Mouse (Mus musculus) spleen, postnatal 14 days (tissue): ENCODE measurements around the gene Best1.

Source experiments
- DNase-seq, 2 experiments: peaks; one replicate each; pipeline ENCODE4 v3.0.0; 2021 to 2022; ENCODE audit warnings: low spot score in 2 of 2

The Best1 gene

GRCm38 (mm10) chr19:9966096-9966867, 35.2 kb downstream of the Best1 start:
- DNase-seq, result no peak

GRCm38 (mm10) chr19:9964205-9964916, 37.1 kb downstream of the Best1 start:
- no peak for DNase-seq

- no peak for DNase-seq
These were observed 40.7 kb downstream of the Best1 start for GRCm38 (mm10) chr19:9960769-9961168.

- DNase-seq, result no peak
These were observed 43.5 kb downstream of the Best1 start for GRCm38 (mm10) chr19:9957965-9958364.

- no peak for DNase-seq
These were observed 44.6 kb downstream of the Best1 start for GRCm38 (mm10) chr19:9956624-9957388.

GRCm38 (mm10) chr19:9955438-9955837, 46.0 kb downstream of the Best1 start:
- DNase-seq, result no peak

GRCm38 (mm10) chr19:9954811-9955202, 46.6 kb downstream of the Best1 start:
- DNase-seq, result no peak

GRCm38 (mm10) chr19:9954055-9954810, 47.2 kb downstream of the Best1 start:
- no peak for DNase-seq

- DNase-seq, result no peak
These were observed 48.5 kb downstream of the Best1 start for GRCm38 (mm10) chr19:9952912-9953311.

GRCm38 (mm10) chr19:9952390-9952789, 49.0 kb downstream of the Best1 start:
- no peak for DNase-seq

GRCm38 (mm10) chr19:9946986-9947385, 54.4 kb downstream of the Best1 start:
- DNase-seq, result no peak

- no peak for DNase-seq
These were observed 55.5 kb downstream of the Best1 start for GRCm38 (mm10) chr19:9945800-9946564.

- peak in 1 of 2 experiments; percentile 34 for DNase-seq
These were observed 58.6 kb downstream of the Best1 start for GRCm38 (mm10) chr19:9942539-9943533.

- DNase-seq, result no peak
These were observed 59.6 kb downstream of the Best1 start for GRCm38 (mm10) chr19:9941809-9942208.

GRCm38 (mm10) chr19:9940903-9941302, 60.5 kb downstream of the Best1 start:
- no peak for DNase-seq

- DNase-seq, result no peak
These were observed 61.6 kb downstream of the Best1 start for GRCm38 (mm10) chr19:9939841-9940240.

- DNase-seq, result peak; percentile 29 to 49
These were observed 62.6 kb downstream of the Best1 start for GRCm38 (mm10) chr19:9938824-9939303.

- DNase-seq, result no peak
These were observed 63.1 kb downstream of the Best1 start for GRCm38 (mm10) chr19:9938156-9938823.

- no peak for DNase-seq
These were observed 64.0 kb downstream of the Best1 start for GRCm38 (mm10) chr19:9937428-9937827.
